ENCODE assay signal across 32 mouse cellular contexts in the genomic region with DNA sequence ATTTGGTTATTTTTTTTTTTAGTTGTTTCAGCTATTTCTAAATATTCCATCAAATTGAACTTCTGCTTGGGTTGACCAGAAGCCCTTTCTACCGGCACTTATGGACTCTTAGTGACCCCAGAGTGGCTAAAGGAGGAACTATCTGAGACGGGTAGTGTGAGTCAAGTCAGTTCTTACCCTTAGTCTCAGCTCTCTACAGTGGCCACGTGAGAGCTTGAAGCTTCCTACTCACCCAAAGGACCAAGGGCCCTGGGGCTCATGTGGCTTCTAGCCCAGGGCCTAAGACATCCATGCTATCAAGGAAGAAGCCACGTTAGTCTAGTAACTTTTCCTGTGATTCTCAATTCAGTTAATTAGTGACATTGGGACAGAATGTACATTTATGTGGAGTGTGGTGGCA.
DNase-seq lines count a peak whose midpoint lies in the region; ATAC-seq and TF ChIP-seq lines count a peak whose summit lies in the region.
"Had no signal": no experiment of that assay in that cellular context is flagged by ENCODE, and none has a peak within 500 bp of the region (broad histone marks: within the 10 kb centered on the region; RNA-seq: fewer than 3 reads in every experiment).

No protein-coding gene starts in this region.

- TF ChIP-seq CTCF in liver, adult 2 months (IDR thresholded peaks at IDR 0.05; ENCODE audit: low read depth, low read length) = no peak

- no peaks in the 10 kb centered on the region for H3K9me3 ChIP-seq in liver, embryonic 11.5 days (ENCODE audit: control insufficient read depth, low read length)
- H3K9me3 ChIP-seq: G1E; heart, embryonic 12.5 days; hindbrain, embryonic 15.5 days; kidney, embryonic 15.5 days; limb, embryonic 13.5 days; midbrain, embryonic 15.5 days; neural tube, embryonic 12.5 days had no signal

- H3K4me3 ChIP-seq in liver, adult 2 months (ENCODE audit: insufficient read depth, low read depth, low read length) = no peak overlapping the region
- no peak overlapping the region for H3K4me3 ChIP-seq in liver, embryonic 11.5 days (ENCODE audit: low read depth, low read length)
- H3K4me3 ChIP-seq: erythroblast, embryonic 14.5 days; gastrocnemius, adult 2 months; heart, adult 2 months; heart, embryonic 12.5 days; hindbrain, embryonic 15.5 days; kidney, embryonic 15.5 days; left cerebral cortex, adult 2 months; limb, embryonic 13.5 days; midbrain, embryonic 15.5 days; myocyte; neural tube, embryonic 12.5 days had no signal

- H3K27ac ChIP-seq in liver, adult 2 months (replicated peaks; ENCODE audit: insufficient read depth, low read depth, low read length) = no peak overlapping the region
- no peak overlapping the region for H3K27ac ChIP-seq in liver, embryonic 11.5 days (ENCODE audit: low read depth, low read length)
- H3K27ac ChIP-seq: gastrocnemius, adult 2 months; heart, adult 2 months; hindbrain, embryonic 15.5 days; kidney, embryonic 15.5 days; left cerebral cortex, adult 2 months; limb, embryonic 13.5 days; midbrain, embryonic 15.5 days; neural tube, embryonic 12.5 days had no signal

- no peak for TF ChIP-seq POLR2A in liver, adult 2 months (IDR thresholded peaks at IDR 0.05; ENCODE audit: extremely low read depth, insufficient read depth, low read length)

- peak; percentile 41 for DNase-seq in liver, adult 2 months (ENCODE audit: extremely low read depth, low read depth, low spot score)
- DNase-seq in liver, embryonic 11.5 days (ENCODE audit: low spot score) = no peak
- DNase-seq in lung, postnatal 25 days (ENCODE audit: low spot score) = peak; percentile 14
- no peak for DNase-seq in lung, postnatal 4 days
- DNase-seq in monocyte, adult 2 months (ENCODE audit: low read depth in 1 of 2, low spot score in 2 of 2) = peak; percentile 28
- DNase-seq in urinary bladder, postnatal 4 days (ENCODE audit: low spot score in 2 of 2) = no peak
- DNase-seq in cerebellum, postnatal 36 days = no peak
- DNase-seq: adrenal gland, postnatal 10 days; cerebellum, adult 18-20 months; cerebellum, postnatal 10 days; gastrocnemius, adult 2 months; gastrocnemius, postnatal 36 days; heart, adult 2 months; heart, postnatal 4 days; kidney, adult 11 months; kidney, postnatal 25 days; lung, embryonic 14.5 days; thymus, adult 2 months had no signal

- no peaks in the 10 kb centered on the region for H3K4me1 ChIP-seq in liver, adult 2 months (ENCODE audit: control insufficient read depth, insufficient read depth, low read length)
- H3K4me1 ChIP-seq in liver, embryonic 11.5 days (replicated peaks; ENCODE audit: control insufficient read depth, insufficient read depth, low read length) = no peaks in the 10 kb centered on the region
- H3K4me1 ChIP-seq: hindbrain, embryonic 15.5 days; kidney, embryonic 15.5 days; midbrain, embryonic 15.5 days; neural tube, embryonic 12.5 days had no signal

- H3K79me2 ChIP-seq in liver, adult 2 months (ENCODE audit: control insufficient read depth, insufficient read depth, low read length) = no peaks in the 10 kb centered on the region

- H3K4me2 ChIP-seq in liver, embryonic 11.5 days = no peak overlapping the region
- H3K4me2 ChIP-seq: heart, embryonic 12.5 days; hindbrain, embryonic 15.5 days; kidney, embryonic 15.5 days; limb, embryonic 13.5 days; lung, embryonic 14.5 days; midbrain, embryonic 15.5 days; neural tube, embryonic 12.5 days had no signal

- no peaks in the 10 kb centered on the region for H3K36me3 ChIP-seq in liver, adult 2 months (ENCODE audit: control insufficient read depth, insufficient read depth, low read length)
- no peaks in the 10 kb centered on the region for H3K36me3 ChIP-seq in liver, embryonic 11.5 days (ENCODE audit: control insufficient read depth, insufficient read depth, low read length)
- H3K36me3 ChIP-seq: G1E; heart, embryonic 12.5 days; hindbrain, embryonic 15.5 days; kidney, embryonic 15.5 days; limb, embryonic 13.5 days; midbrain, embryonic 15.5 days; neural tube, embryonic 12.5 days had no signal

- H3K27me3 ChIP-seq in liver, adult 2 months (ENCODE audit: control insufficient read depth, insufficient read depth, low read length) = no peaks in the 10 kb centered on the region
- H3K27me3 ChIP-seq in liver, embryonic 11.5 days (replicated peaks; ENCODE audit: control insufficient read depth, insufficient read depth, low read length) = no peaks in the 10 kb centered on the region
- H3K27me3 ChIP-seq: heart, embryonic 12.5 days; hindbrain, embryonic 15.5 days; kidney, embryonic 15.5 days; limb, embryonic 13.5 days; midbrain, embryonic 15.5 days; neural tube, embryonic 12.5 days; Patski had no signal

- 85% methylated on average over 4 of the region's 4 CpGs for WGBS in liver, adult 2 months
- 65% methylated on average over 4 of the region's 4 CpGs for WGBS in liver, embryonic 11.5 days

- ATAC-seq in liver, embryonic 11.5 days (replicated peaks; ENCODE audit: low FRiP score) = no peak; the same call in 1 of the 2 replicates
- peak; percentile 22 to 52; a peak in 1 of 4 replicates for ATAC-seq in hematopoietic stem cell, adult 5-6 weeks (replicated peaks in 1 of 2; ENCODE audit: insufficient read depth in 1 of 2, low FRiP score in 2 of 2, low TSS enrichment in 1 of 2, low read depth in 1 of 2, poor library complexity in 2 of 2, severe bottlenecking in 2 of 2)
- ATAC-seq: forebrain, embryonic 16.5 days; inflammation-experienced regulatory T-cells, adult 6 months; midbrain, embryonic 15.5 days; Patski had no signal

- no peak overlapping the region for H3K9ac ChIP-seq in liver, adult 2 months (ENCODE audit: low read depth, low read length)
- H3K9ac ChIP-seq in liver, embryonic 11.5 days (ENCODE audit: low read depth, low read length) = no peak overlapping the region
- H3K9ac ChIP-seq: heart, embryonic 12.5 days; hindbrain, embryonic 15.5 days; kidney, embryonic 15.5 days; limb, embryonic 13.5 days; lung, embryonic 14.5 days; midbrain, embryonic 15.5 days; neural tube, embryonic 12.5 days had no signal

Comparison
In these comparisons a context has a peak if more than half of its experiments do, and no peak if none do; other contexts are left out.
1. DNase-seq: peak in liver, adult 2 months (single experiment), lung, postnatal 25 days (single experiment) and monocyte, adult 2 months (2 of 2); none in liver, embryonic 11.5 days (single experiment), lung, postnatal 4 days (0 of 2), urinary bladder, postnatal 4 days (0 of 2) and cerebellum, postnatal 36 days (0 of 2).